In the genomic region with DNA sequence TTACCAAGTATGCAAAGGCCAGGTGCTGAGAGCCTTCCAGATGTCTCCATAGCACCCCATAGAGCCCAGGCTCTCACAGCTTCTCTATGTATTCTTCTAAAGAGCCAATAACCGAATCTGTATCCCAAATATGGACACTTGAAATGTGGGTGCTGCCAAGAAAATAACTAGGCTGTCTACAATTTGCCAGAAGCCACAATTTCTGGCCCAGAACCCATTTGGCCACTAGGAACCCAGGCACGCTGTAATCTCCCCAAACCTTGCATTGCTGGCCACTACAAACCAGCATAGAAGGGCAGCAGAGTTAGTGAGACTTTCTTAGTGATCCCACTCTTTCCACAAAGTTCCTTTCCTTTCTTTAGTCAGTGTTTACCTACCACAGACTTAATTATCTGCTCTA, we compare ENCODE assay signal across 19 mouse cellular contexts. TPM values are rescaled to one million over a fixed set of nuclear protein-coding genes. Genes with fewer than 3 reads are reported as not detected.
DNase-seq lines count a peak whose midpoint lies in the region; ATAC-seq and TF ChIP-seq lines count a peak whose summit lies in the region.
"Had no signal": no experiment of that assay in that cellular context is flagged by ENCODE, and none has a peak within 500 bp of the region (broad histone marks: within the 10 kb centered on the region; RNA-seq: fewer than 3 reads in every experiment).

No protein-coding gene starts in this region.

- ATAC-seq in lung, postnatal 0 days: no peak
- ATAC-seq: forebrain, embryonic 14.5 days; forebrain, embryonic 16.5 days had no signal

- H3K27me3 ChIP-seq in lung, postnatal 0 days (replicated peaks; ENCODE audit: insufficient read depth, low read length): no peaks in the 10 kb centered on the region
- H3K27me3 ChIP-seq: embryonic facial prominence, embryonic 15.5 days; forebrain, embryonic 12.5 days had no signal

- H3K27ac ChIP-seq in lung, postnatal 0 days (ENCODE audit: low read length): no peak overlapping the region
- H3K27ac ChIP-seq: embryonic facial prominence, embryonic 13.5 days; embryonic facial prominence, embryonic 15.5 days; forebrain, embryonic 10.5 days; forebrain, embryonic 12.5 days had no signal

- no peaks in the 10 kb centered on the region for H3K4me1 ChIP-seq in lung, postnatal 0 days (ENCODE audit: insufficient read depth, low read depth, low read length)
- H3K4me1 ChIP-seq: embryonic facial prominence, embryonic 13.5 days; embryonic facial prominence, embryonic 15.5 days; forebrain, embryonic 10.5 days; forebrain, embryonic 12.5 days had no signal

- peak; percentile 30 to 42 for DNase-seq in cerebellum, postnatal 14 days
- DNase-seq in cerebellum, adult 9-10 months: no peak
- DNase-seq in kidney, postnatal 4 days: peak; percentile 12 to 15
- no peak for DNase-seq in kidney, adult 9 months
- DNase-seq in lung, postnatal 10 days: peak; percentile 36
- no peak for DNase-seq in lung, postnatal 0 days (ENCODE audit: low spot score)
- DNase-seq: adrenal gland, adult 2 months; adrenal gland, postnatal 10 days; adrenal gland, postnatal 25 days; cerebellum, adult 11 months; embryo, embryonic 11 days had no signal

- no peak for TF ChIP-seq CTCF in lung, postnatal 0 days (IDR thresholded peaks at IDR 0.05)

- H3K9me3 ChIP-seq in lung, postnatal 0 days (ENCODE audit: low read length): no peaks in the 10 kb centered on the region
- H3K9me3 ChIP-seq: embryonic facial prominence, embryonic 13.5 days; embryonic facial prominence, embryonic 15.5 days; forebrain, embryonic 10.5 days; forebrain, embryonic 12.5 days had no signal

- 75% methylated on average over 2 of the region's 2 CpGs for WGBS in lung, postnatal 0 days

- no peak overlapping the region for H3K9ac ChIP-seq in lung, postnatal 0 days (replicated peaks; ENCODE audit: low read depth)
- H3K9ac ChIP-seq: embryonic facial prominence, embryonic 13.5 days; embryonic facial prominence, embryonic 15.5 days; forebrain, embryonic 12.5 days had no signal

- H3K4me2 ChIP-seq in lung, postnatal 0 days (replicated peaks; ENCODE audit: low read depth, low read length): no peak overlapping the region
- H3K4me2 ChIP-seq: embryonic facial prominence, embryonic 13.5 days; embryonic facial prominence, embryonic 15.5 days; forebrain, embryonic 12.5 days had no signal

- H3K36me3 ChIP-seq in lung, postnatal 0 days (ENCODE audit: insufficient read depth, low read length): no peaks in the 10 kb centered on the region
- H3K36me3 ChIP-seq: embryonic facial prominence, embryonic 13.5 days; embryonic facial prominence, embryonic 15.5 days; forebrain, embryonic 10.5 days; forebrain, embryonic 12.5 days had no signal

- TF ChIP-seq EP300 in lung, postnatal 0 days (IDR thresholded peaks at IDR 0.05): no peak

- no peak overlapping the region for H3K4me3 ChIP-seq in lung, postnatal 0 days (ENCODE audit: low read depth, low read length)
- H3K4me3 ChIP-seq: embryonic facial prominence, embryonic 13.5 days; embryonic facial prominence, embryonic 15.5 days; erythroblast, embryonic 14.5 days; forebrain, embryonic 10.5 days; forebrain, embryonic 12.5 days had no signal

RNA-seq across cellular contexts. Expression of gene Kcnmb1, which starts 12.3 kb away (rescaled TPM):
- polyA plus RNA-seq in lung, postnatal 0 days (2015; fragmentation: Nextera tagmentation; extraction: Ambion mirVana): 0.66 and 0.74 TPM in 2 replicates
- polyA plus RNA-seq: erythroblast, embryonic 14.5 days; forebrain, embryonic 12.5 days had no signal

RNA-seq across cellular contexts. Expression of gene Kcnip1, which starts 17.8 kb away (rescaled TPM):
- polyA plus RNA-seq in lung, postnatal 0 days (2015; fragmentation: Nextera tagmentation; extraction: Ambion mirVana): 0.18 and 0.27 TPM in 2 replicates
- polyA plus RNA-seq: C2C12; erythroblast, embryonic 14.5 days had no signal

Comparison
In these comparisons a context has a peak if more than half of its experiments do, and no peak if none do; other contexts are left out.
1. DNase-seq: peak in cerebellum, postnatal 14 days (2 of 2), kidney, postnatal 4 days (2 of 2) and lung, postnatal 10 days (single experiment); none in cerebellum, adult 9-10 months (single experiment), kidney, adult 9 months (single experiment) and lung, postnatal 0 days (single experiment).